Comparison of ENCODE assay signal across 8 mouse cellular contexts in genomic region chr1:179061053-179061452, GRCm38 (mm10).
DNase-seq lines count a peak whose midpoint lies in the region; ATAC-seq lines count a peak whose summit lies in the region.

No protein-coding gene starts in this region.

- no peaks in the 10 kb centered on the region for H3K36me3 ChIP-seq in lung, embryonic 16.5 days (ENCODE audit: control insufficient read depth, insufficient read depth, low read length)
- H3K36me3 ChIP-seq in intestine, embryonic 16.5 days (ENCODE audit: control insufficient read depth, insufficient read depth, low read length), result no peaks in the 10 kb centered on the region
- H3K36me3 ChIP-seq in neural tube, embryonic 13.5 days, result no peaks in the 10 kb centered on the region

- ATAC-seq in lung, embryonic 16.5 days (ENCODE audit: low read depth), result no peak
- ATAC-seq in intestine, embryonic 16.5 days, result no peak
- 0 out of 2 replicates have a peak, but pooled peaks have one; percentile 6 for ATAC-seq in neural tube, embryonic 13.5 days (ENCODE audit: low read depth)

- H3K9me3 ChIP-seq in lung, embryonic 16.5 days (ENCODE audit: control insufficient read depth, low read length), result no peaks in the 10 kb centered on the region
- H3K9me3 ChIP-seq in intestine, embryonic 16.5 days (ENCODE audit: control insufficient read depth, low read length), result no peaks in the 10 kb centered on the region
- no peaks in the 10 kb centered on the region for H3K9me3 ChIP-seq in neural tube, embryonic 13.5 days

- no peak overlapping the region for H3K9ac ChIP-seq in lung, embryonic 16.5 days (ENCODE audit: low read length)
- H3K9ac ChIP-seq in intestine, embryonic 16.5 days (ENCODE audit: low read depth, low read length), result no peak overlapping the region
- H3K9ac ChIP-seq in neural tube, embryonic 13.5 days, result no peak overlapping the region

- 48% methylated on average over 4 of the region's 4 CpGs for WGBS in lung, embryonic 16.5 days
- 66% methylated on average over 4 of the region's 4 CpGs for whole genome bisulfite sequencing in intestine, embryonic 16.5 days
- WGBS in neural tube, embryonic 13.5 days, result 72% methylated on average over 4 of the region's 4 CpGs

- peak; percentile 49 for DNase-seq in cerebellum, adult 9-10 months
- DNase-seq in cerebellum, adult 11 months, result no peak
- no peak for DNase-seq in lung, postnatal 25 days (ENCODE audit: low spot score)
- no peak for DNase-seq in spleen, adult 12 weeks (ENCODE audit: low spot score)
- no peak for DNase-seq in left cerebral cortex, adult 18-20 months (ENCODE audit: low spot score in 2 of 2)

- peak overlapping the region; percentile 56; the same call in 1 of the 2 replicates for H3K27ac ChIP-seq in lung, embryonic 16.5 days (ENCODE audit: low read length)
- H3K27ac ChIP-seq in intestine, embryonic 16.5 days (ENCODE audit: low read length), result peak overlapping the region; percentile 54; the same call in 1 of the 2 replicates
- H3K27ac ChIP-seq in neural tube, embryonic 13.5 days (replicated peaks), result no peak overlapping the region

- H3K4me2 ChIP-seq in lung, embryonic 16.5 days (ENCODE audit: low read depth, low read length), result no peak overlapping the region
- H3K4me2 ChIP-seq in intestine, embryonic 16.5 days (ENCODE audit: low read depth, low read length), result no peak overlapping the region
- no peak overlapping the region for H3K4me2 ChIP-seq in neural tube, embryonic 13.5 days

- no peak overlapping the region for H3K4me3 ChIP-seq in lung, embryonic 16.5 days (ENCODE audit: low read length)
- H3K4me3 ChIP-seq in intestine, embryonic 16.5 days (ENCODE audit: low read length), result no peak overlapping the region
- H3K4me3 ChIP-seq in neural tube, embryonic 13.5 days, result no peak overlapping the region

- peaks cover 38% of the 10 kb centered on the region for H3K4me1 ChIP-seq in lung, embryonic 16.5 days (replicated peaks; ENCODE audit: control insufficient read depth, insufficient read depth, low read length)
- peaks cover 37% of the 10 kb centered on the region for H3K4me1 ChIP-seq in intestine, embryonic 16.5 days (ENCODE audit: control insufficient read depth, insufficient read depth, low read length)
- H3K4me1 ChIP-seq in neural tube, embryonic 13.5 days (replicated peaks), result peaks cover 46% of the 10 kb centered on the region

- no peaks in the 10 kb centered on the region for H3K27me3 ChIP-seq in lung, embryonic 16.5 days (ENCODE audit: control insufficient read depth, insufficient read depth, low read depth, low read length)
- H3K27me3 ChIP-seq in intestine, embryonic 16.5 days (replicated peaks; ENCODE audit: control insufficient read depth, insufficient read depth, low read length), result no peaks in the 10 kb centered on the region
- 0 out of 2 replicates have a peak, but pooled peaks cover 11% of the 10 kb centered on the region for H3K27me3 ChIP-seq in neural tube, embryonic 13.5 days
